Mouse (Mus musculus): ENCODE results near the gene Gm49027.

The Gm49027 gene

DNA sequence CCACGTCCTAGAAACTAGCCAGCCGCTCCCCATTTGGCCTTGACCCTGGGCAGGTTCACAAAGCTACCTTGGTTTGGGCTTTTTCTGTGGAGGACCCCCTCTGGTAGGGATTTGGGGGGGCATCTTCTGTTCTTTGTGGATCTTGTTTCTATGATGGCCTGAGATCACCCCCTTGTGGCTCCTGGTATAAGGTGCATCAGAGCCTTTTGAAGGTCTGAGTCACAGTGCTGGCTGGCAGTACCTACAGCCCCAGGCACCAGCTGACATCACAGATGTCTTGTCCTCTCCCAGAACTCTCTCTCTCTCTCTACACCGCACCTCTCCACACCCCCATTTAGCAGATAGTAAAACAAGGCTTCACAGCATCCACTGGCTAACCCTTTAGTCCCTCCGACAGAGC, 25.6 kb downstream of the Gm49027 start:
- peak in 1 of 2 experiments; percentile 23 for DNase-seq

DNA sequence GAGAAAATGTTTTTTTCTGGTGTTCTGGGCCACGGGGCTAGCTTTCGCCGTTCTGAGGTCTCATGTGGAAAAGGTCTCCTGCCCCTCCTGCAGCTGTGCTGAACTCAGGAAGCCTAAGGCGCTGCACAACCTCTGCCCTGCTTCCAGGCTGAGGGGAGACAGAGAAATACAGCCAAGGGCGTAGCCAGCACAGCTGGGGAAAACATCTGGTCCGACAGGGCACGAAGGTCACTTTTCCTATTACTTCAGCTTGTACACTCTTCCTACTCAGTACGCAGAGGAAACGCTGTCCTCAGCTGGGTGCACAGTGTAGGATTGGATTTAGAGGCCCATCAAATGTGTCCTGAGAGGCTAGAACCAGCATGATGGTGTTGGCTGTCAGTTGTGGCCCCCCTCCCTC, 35.4 kb downstream of the Gm49027 start:
- no peak for DNase-seq

DNA sequence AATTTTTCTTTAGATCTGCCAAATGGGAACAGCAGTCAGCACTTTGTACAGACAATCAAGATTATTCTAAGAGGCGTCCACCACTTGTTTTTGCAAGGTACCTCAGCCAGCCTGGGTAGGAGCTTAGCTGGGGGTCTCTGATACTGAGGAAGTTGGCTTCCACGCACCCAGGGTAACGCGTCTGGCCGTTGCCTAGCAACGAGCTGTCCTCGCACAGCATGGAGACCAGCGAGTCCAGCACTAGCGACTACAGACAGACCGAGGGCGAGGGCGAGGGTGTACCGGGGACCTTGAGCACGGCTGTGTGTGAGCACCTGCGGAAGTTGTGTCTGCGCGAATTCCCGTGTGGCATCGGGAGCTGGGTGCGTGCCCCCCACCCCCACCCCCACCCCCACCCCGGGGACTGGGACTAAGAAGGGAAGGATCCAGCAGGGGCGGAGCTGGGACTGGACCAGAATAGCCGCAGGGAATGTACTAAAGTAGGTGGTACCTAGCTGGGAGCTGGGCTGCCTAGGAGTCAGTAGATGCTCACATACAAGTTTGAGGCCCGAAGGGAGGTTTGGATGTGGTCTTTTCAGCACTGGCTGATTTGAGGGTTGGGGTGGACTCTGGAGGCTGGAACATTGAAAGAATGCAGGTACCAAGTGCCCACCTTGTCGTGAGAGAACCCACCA, 36.0 kb downstream of the Gm49027 start, which contains the start of the genes Lrrc43 and Il31:
Gene Lrrc43, plus strand, starts transcription at position 194 of the 674 bp plus-strand sequence.
Gene Il31, minus strand, starts transcription at position 378 of the 674 bp plus-strand sequence.
- no peak for DNase-seq

DNA sequence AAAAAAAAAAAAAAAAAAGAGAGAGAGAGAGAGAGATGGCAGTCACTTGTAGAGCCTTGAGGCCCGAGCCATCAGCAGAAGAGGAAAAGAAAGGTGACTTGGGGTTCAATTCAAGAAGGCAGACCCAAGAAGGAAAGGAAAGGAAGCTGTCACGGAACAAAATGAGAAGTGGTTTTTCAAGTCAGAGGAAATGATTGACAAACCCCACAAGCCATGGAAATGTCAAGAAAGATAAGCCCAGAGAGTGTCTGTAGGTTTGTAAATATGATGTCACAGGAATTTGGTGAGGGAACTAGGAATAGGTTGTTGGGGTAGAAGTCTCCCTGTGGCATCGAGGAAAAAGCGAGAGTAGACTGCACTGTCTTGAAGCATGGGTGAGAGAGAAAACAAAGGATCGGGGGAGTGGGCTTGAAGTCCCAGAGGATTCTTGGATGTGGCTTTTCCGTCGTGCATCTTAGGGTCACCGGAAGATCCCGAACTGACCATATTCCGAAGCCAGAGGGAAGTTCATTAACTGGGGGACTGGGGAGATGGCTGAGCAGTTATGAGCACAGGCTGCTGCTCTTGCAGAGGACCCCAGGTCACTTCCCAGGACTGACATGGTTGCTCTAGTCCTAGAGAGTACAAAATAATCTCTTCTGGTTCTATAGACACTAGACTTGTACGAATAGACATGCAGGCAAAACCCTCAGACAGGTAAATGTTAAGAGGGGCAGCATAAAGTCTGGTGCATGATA, 37.5 kb downstream of the Gm49027 start:
- DNase-seq, result no peak

DNA sequence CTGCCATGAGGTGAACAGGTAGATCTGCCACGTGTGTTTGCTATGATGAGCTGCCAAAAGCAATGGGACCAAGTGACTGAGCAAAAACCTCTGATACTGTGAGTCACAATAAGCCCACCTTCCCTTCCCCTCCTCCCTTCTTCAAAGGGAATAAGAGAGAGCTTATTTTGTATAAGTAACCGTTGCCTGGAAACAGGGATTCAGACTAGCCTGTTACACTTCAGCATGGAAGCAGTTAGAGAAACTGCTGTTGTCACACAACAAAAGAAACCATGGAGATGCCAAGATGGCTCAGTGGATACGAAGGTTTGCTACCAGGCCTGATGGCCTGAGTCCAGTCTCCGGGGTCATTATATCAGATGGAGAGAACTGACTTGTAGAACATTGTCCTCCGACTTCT, 51.5 kb downstream of the Gm49027 start:
- DNase-seq, result no peak

GRCm38 (mm10) chr5:123470784-123471400, 54.4 kb downstream of the Gm49027 start:
- no peak for DNase-seq

DNA sequence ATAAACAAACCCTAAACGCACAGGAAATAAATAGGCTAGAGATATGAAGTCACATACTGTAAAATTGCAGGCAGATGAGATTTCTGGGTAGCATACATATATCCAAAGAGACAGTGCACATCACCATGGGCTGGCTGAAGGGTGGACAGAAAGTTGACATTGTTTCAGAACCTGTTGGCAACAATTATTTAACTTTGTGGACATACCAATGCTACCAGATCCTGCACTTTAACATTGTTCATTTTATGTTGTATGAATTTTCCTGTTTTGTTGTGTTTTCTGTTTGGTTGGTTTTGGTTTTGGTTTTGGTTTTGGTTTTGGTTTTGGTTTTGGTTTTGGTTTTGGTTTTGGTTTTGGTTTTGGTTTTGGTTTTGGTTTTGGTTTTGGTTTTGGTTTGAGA, 60.6 kb downstream of the Gm49027 start:
- no peak for DNase-seq

Measured in thymus, postnatal 36 days (tissue).